Mouse (Mus musculus) frontal cortex, postnatal 25 days (tissue): ENCODE measurements around the gene Fgf11.

Experiments used
- DNase-seq, 2 experiments: peaks; one replicate each; pipeline ENCODE4 v3.0.0; 2022; ENCODE audit warnings: low spot score in 2 of 2

Gene Fgf11

DNA sequence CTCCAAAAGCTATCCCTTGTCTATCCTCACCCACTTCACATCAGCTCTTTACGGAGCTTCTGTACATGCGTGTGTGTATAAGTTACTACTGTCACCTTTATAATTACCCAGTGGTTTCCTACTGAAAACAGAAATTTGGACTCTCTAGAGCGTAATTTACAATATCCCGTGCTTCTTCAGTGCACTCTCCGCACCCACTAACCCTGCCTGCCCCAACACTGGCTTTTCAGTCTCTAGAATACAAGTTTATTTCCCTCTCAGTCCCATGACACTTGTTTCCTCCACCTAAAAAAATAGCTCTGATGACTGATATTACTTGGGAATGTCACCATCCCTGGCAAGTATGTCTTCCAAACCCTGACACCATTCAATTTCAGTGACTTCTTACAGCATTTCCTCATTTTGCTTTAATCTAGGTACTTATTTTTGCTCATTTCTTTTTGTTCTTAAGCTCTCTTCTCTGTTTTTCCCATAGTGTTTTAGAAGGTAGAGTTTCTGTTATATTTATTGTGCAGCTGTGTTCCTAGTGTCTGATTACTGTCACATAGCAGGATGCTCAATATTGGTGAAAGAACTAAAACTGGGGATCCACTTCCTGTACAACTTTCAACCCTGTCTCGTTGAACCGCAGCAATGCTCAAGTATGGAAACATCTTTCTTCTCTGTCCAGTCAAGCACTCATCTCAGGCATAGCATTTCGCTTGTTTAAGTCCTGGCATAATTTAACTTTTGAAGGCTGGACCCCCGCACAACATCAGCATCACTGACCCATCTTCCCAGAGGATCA is 44.2 kb downstream of the Fgf11 start:
- DNase-seq, result no peak

GRCm38 (mm10) chr11:69754701-69755100 is 47.0 kb downstream of the Fgf11 start:
- DNase-seq, result no peak

- no peak for DNase-seq
Observed at GRCm38 (mm10) chr11:69754233-69754632, 47.4 kb downstream of the Fgf11 start.

DNA sequence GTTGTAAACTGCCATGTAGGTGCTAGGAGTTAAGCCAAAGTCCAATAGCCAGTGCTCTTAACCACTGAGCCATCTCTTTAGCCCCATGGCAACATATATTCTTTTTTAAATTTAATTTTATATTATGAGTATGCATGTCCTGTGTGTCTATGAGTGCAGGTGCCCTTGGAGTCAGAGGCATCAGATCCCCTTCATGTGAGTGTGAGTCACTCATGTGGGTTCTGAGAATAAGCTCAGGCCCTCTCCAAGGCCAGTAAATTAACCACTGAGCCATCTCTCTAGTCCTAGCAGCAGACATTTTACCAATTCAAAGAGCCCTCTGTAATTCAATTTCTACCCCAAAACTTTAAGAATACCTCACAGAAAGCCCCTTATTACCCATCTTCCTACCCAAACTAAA is 49.0 kb downstream of the Fgf11 start:
- DNase-seq, result no peak

- DNase-seq, result no peak
Observed at GRCm38 (mm10) chr11:69751635-69752034, 50.0 kb downstream of the Fgf11 start.
